Mouse (Mus musculus): Measurements from ENCODE around the gene Paqr5. TPM values are rescaled to one million over a fixed set of nuclear protein-coding genes. Genes with fewer than 3 reads are reported as not detected.
A peak's percentile ranks its signal among the peaks of the same experiment; 100 is the strongest.

Gene Paqr5
- total RNA-seq, 1 experiment from 2014 or later, result 2.6 TPM

- no peak for DNase-seq
These were observed 66.6 kb downstream of the Paqr5 start for GRCm38 (mm10) chr9:61959921-61960569.

DNA sequence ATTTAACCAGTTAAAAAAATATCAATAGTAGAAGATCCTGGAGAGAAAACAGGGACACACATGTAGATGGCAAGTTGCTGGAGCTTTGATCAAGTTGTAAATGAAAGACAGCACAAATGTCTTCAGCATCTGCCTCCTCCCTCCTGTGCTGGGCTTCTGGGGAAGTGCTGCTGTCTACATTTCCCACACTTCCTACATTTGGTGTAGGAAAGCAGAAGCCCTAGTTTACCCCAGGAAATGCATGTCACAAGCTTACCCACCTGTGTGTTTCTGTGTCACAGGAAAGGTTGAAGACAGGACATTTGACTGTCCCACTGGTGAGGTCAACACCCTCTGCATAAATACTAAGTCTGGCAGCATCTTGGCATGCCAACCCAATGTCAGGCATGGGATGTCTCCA is 71.9 kb downstream of the Paqr5 start:
- DNase-seq, result no peak

DNA sequence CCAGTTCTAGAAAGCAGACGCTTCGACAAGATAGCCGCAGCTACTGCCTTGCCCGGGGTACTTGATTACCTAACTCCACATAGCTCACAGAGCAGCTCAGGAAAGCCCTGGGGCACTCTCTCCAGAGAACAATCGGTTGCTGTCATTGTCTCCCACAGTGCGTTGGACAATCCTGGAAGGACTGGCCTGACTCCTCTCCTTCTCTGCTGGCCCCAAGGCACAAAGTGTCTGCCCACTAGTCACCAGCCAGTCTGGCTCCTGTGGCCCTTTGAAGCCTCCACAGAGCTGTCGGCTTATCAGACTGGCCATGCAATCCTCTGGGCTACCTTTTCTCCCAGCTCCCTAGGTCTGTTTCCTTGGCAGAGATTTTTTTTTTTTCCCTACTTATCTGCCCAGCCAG is 74.4 kb downstream of the Paqr5 start:
- DNase-seq, result no peak

- peak; percentile 88 for DNase-seq
These were observed 79.0 kb downstream of the Paqr5 start for GRCm38 (mm10) chr9:61947402-61948346.

GRCm38 (mm10) chr9:61946623-61947401 is 79.8 kb downstream of the Paqr5 start, which contains the start of gene Kif23:
Gene Kif23, minus strand, starts transcription at chr9:61946774.
- DNase-seq, result peak; percentile 98

DNA sequence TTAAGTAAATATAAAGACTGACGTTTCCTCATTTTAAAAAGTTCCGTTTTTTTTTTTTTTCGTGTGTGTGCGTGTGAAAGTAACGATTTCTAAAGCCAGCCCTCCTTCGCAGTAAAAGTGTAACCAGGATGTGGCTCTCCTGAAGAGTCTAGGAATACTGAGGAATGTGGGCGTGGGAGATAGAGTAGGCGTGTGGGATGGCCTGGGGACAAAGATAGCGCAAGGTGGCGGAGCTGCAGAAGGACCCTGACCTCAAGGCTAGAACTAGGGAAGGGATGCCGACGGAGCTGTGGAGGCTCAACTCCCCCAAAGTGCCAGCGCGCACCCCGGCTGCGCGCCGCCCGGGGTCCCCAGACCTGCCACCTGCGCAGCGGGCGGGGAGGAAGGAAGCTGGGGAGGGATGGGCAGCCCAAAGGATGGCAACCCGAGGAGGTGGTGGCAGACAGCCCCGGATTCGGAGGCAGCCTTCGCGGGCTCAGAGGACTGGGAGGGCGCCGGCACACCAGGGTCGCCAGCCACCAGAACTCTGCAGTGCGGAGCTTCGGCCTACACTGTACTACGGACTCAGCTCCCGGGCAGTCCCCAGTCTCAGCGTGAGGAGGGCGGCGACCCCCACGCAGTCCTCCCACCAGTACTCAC is 80.6 kb downstream of the Paqr5 start:
- peak; percentile 35 for DNase-seq

- DNase-seq, result no peak
These were observed 85.6 kb downstream of the Paqr5 start for GRCm38 (mm10) chr9:61941054-61941453.

DNA sequence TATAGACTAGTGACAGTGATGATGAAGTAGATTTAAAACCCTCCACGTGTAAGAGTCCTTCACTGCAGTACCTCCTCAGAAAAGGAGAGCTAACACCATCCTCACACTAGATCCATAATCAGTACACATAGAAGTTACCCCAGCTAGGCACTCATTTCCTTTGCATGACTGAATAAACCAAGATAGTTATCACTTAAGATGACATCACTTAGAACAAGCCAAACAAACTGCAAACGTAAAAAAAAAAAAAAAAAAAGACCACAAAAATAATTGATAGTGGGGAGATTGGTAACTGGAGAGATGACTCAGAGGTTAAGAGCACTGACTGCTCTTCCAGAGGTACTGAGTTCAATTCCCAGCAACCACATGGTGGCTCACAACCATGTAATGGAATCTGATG is 93.3 kb downstream of the Paqr5 start:
- DNase-seq, result no peak

- DNase-seq, result no peak
These were observed 94.6 kb downstream of the Paqr5 start for GRCm38 (mm10) chr9:61932009-61932408.

DNA sequence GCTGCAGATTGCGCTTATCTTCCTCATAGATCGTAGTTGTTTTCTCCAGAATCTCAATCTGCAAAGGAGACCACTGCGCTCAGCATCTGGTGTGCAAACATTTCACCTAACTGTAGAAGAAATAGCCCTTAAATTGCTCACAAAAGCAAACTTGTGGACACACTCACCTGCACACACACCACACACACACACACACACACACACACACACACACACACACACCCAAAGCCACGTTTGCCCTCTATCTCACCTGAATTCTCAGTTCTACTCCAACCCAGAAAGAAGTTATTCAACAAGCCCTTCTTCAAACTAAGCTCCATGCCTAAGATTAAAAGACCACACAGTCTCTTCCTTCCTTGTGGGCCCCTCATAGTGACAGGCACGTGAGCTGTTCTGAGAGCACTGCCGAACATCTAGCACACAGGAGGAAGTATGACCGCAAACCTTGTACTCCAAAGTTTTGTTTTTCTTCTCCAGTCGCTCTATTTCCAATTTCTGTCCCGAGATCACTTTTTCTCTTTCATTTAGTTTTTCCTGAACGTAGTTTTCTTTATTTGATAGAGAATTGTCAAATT is 101.5 kb downstream of the Paqr5 start:
- DNase-seq, result no peak

GRCm38 (mm10) chr9:61920331-61920730 is 106.3 kb downstream of the Paqr5 start:
- no peak for DNase-seq

DNA sequence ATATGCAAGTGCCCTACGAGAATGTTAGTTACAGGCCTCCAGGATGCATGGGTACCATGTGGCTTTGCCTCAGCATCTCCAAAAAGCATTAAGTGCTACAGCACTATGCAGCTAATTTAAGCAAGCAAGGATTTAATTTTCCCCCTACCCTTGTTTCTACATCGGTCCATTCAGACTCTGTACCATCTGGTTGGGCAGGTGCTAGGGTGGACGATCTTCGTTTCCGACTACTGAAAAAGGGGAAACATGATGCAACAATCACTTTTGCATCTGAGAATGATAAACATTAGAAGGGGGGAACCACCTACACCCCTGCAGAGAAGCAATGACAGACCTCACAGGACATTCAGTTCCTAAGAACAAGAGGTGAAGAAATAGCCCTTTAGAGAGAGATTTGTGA is 107.2 kb downstream of the Paqr5 start:
- no peak for DNase-seq

DNA sequence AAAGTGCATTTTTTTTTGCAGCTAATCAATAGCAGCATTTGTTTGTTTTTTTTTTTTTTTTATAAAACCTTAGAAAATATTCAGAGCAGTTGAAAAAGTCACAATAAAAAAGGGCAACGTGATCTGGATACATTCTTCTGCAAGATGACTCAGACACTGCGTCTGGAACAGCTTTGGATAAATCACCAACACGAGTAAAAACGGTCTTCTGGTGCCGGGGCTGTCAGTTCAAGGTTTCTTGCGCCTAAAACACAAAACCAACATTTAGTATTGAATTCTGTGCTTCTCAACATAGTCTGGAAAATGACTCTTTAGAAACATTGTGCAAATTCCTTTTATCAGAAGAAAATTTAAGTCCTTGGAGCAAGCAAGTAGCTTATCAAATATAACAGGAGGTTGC is 109.2 kb downstream of the Paqr5 start:
- DNase-seq, result peak; percentile 53

DNA sequence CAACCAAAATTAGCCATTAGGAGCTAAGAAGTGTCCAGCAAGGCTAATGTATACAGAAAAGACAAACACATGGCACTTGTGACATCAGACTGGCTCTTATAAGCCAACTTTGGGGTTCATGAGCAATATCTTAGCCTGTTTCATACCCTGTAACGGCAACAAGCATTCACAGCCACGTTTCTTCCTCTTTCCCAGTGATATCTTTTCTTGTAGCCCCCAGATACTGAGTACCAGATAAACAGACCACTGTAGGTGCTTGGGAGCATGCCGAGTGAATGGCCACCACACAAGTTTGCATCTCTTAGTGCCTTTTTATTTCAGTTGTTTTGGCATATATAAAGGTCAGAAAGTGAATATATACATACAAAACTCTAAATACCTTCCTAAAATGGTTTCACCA is 109.7 kb downstream of the Paqr5 start:
- no peak for DNase-seq

GRCm38 (mm10) chr9:61915393-61916005 is 111.2 kb downstream of the Paqr5 start:
- no peak for DNase-seq

DNA sequence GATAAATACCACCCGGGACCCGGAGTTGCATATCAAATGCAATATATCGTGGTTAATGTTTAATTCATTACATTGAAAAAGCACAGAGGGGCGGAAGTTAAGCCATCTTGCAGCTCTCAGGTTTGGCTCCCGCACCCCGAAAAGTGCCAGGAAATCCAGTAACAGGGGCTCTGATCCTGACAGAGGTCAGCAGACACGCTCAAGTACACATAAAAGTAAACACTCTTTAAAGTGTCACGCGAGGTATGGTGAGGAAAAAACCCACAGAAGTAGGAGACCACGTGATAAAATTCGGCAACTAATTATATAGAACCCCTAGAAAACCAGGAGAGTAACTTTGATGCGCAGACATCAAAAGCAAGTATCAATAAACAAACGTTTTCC is 111.7 kb downstream of the Paqr5 start:
- no peak for DNase-seq

DNA sequence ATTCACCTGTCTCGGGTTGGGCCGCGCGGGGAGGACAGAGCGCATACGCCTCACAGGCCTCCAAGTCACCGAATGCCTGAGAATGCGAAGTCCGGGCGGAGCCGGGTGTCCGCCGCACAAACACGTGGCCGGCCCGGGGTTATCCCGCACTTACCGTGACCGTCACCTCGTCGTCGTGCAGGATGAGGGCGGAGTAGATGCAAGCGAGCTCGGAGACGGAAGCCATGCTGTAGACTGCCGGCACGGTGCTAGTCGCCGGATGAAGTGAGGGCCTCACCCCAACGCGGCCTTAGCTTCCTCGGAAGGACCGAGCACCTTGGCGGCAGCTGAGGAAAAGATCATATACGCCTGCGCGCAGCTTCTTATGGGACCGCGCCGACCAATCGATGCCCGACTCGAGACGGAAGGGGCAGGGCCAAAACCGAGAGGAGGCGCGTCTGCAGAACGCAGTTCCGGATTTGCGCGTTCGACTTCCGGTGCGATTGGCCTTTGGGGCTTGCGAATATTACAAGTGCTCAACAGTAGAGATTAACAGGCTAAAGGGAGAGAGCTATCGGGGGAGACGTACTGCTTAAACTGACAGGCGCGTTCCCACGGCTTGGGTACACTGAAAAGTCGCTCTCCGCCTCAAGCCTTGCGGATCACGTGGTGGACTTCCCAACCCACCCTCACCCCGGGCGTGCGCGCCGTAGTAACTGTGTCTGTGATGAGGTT is 112.3 kb downstream of the Paqr5 start, which contains the start of gene Rplp1:
Rplp1 (minus strand) TSS at position 340 of the 714 bp plus-strand sequence.
- DNase-seq, result peak; percentile 97

DNA sequence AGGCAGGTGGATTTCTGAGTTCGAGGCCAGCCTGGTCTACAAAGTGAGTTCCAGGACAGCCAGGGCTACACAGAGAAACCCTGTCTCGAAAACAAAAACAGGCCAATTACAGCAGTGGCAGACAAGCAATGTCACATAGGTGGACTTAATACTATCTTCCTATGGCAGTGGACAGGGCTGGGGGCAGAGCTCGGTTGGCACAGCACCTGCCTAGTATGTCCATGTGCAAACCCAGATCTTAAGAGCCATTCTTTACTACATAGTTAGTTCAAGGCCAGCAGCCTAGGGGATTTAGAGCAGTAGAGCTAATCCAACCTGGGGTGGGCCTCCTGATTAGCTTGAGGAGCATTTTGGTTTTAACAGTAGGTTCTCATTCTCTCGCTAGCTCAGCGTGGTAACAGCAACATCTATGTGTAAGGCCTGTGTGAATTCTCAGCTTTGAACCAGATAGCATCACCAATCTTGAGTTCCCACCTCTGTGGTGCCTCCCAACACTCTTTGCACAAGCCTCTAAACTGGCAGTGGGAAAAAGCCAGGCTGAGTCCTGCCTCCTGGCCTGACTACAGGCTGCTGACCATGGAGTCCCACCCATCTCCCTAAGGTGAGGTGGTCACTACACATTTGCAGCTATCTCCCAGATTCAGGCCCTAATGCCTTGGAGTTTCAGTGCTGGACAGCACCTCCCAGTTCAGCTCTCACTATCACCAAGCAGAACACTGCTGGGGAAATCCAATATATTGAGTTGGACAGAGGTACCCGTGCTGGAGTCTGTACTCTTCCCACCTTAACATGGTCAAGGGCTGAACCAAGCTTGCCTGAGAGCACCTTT is 115.1 kb downstream of the Paqr5 start:
- no peak for DNase-seq

GRCm38 (mm10) chr9:61910526-61911256 is 116.0 kb downstream of the Paqr5 start:
- peak; percentile 50 for DNase-seq
